Mouse (Mus musculus): ENCODE results near the gene Dmrt2. TPM values are rescaled to one million over a fixed set of nuclear protein-coding genes. Genes with fewer than 3 reads are reported as not detected.

Gene Dmrt2
- polyA plus RNA-seq, 1 experiment = 1.4 TPM

- Histone ChIP-seq H3K27me3 (ENCODE audit: control insufficient read depth, insufficient read depth, insufficient read length) (no peaks in the 10 kb centered on the region), H3K79me2 (ENCODE audit: control insufficient read depth, insufficient read depth) (no peaks in the 10 kb centered on the region), H3K4me3 (ENCODE audit: insufficient read depth, poor library complexity, severe bottlenecking) (no peak overlapping the region), H3K79me3 (ENCODE audit: low read depth) (no peaks in the 10 kb centered on the region), H3ac (ENCODE audit: control insufficient read depth, insufficient read length, low read depth) (peak overlapping the region; percentile 14), H3K36me3 (ENCODE audit: control insufficient read depth, insufficient read depth) (no peaks in the 10 kb centered on the region)
- no peak for TF ChIP-seq CEBPB (IDR thresholded peaks at IDR 0.05; ENCODE audit: low read depth)
- no peak for TF ChIP-seq USF1 (IDR thresholded peaks at IDR 0.05; ENCODE audit: low read depth)
- TF ChIP-seq CTCF (IDR thresholded peaks at IDR 0.05; ENCODE audit: control insufficient read depth, insufficient read depth, insufficient read length) = no peak
- no peak for TF ChIP-seq MYOD1 (IDR thresholded peaks at IDR 0.05; ENCODE audit: control insufficient read depth, insufficient read length, low read depth)
- TF ChIP-seq MAX (IDR thresholded peaks at IDR 0.05) = no peak
- no peak for TF ChIP-seq MYOG (IDR thresholded peaks at IDR 0.05; ENCODE audit: control insufficient read depth, extremely low read depth, insufficient read length)
- TF ChIP-seq FOSL1 (IDR thresholded peaks at IDR 0.05; ENCODE audit: insufficient read depth, low read length, poor library complexity, severe bottlenecking) = no peak
Observed at GRCm38 (mm10) chr19:25671681-25672080, 530 bp upstream of the Dmrt2 start.

- Histone ChIP-seq H3K36me3 (ENCODE audit: control insufficient read depth, insufficient read depth) (no peaks in the 10 kb centered on the region), H3K79me3 (ENCODE audit: low read depth) (no peaks in the 10 kb centered on the region), H3K79me2 (ENCODE audit: control insufficient read depth, insufficient read depth) (no peaks in the 10 kb centered on the region), H3K27me3 (ENCODE audit: control insufficient read depth, insufficient read depth, insufficient read length) (no peaks in the 10 kb centered on the region), H3K4me3 (ENCODE audit: insufficient read depth, poor library complexity, severe bottlenecking) (peak overlapping the region; percentile 23), H3ac (ENCODE audit: control insufficient read depth, insufficient read length, low read depth) (peak overlapping the region; percentile 39)
- TF ChIP-seq MAX (IDR thresholded peaks at IDR 0.05) (no peak), CEBPB (IDR thresholded peaks at IDR 0.05; ENCODE audit: low read depth) (no peak), FOSL1 (IDR thresholded peaks at IDR 0.05; ENCODE audit: insufficient read depth, low read length, poor library complexity, severe bottlenecking) (no peak), CTCF (IDR thresholded peaks at IDR 0.05; ENCODE audit: control insufficient read depth, insufficient read depth, insufficient read length) (peak; percentile 41)
Observed at GRCm38 (mm10) chr19:25673224-25674055, 1.2 kb downstream of the Dmrt2 start.

GRCm38 (mm10) chr19:25674056-25674420 is 1.8 kb downstream of the Dmrt2 start:
- H3ac ChIP-seq (ENCODE audit: control insufficient read depth, insufficient read length, low read depth) = no peak overlapping the region
- no peaks in the 10 kb centered on the region for H3K27me3 ChIP-seq (ENCODE audit: control insufficient read depth, insufficient read depth, insufficient read length)
- no peak for TF ChIP-seq MYOG (IDR thresholded peaks at IDR 0.05; ENCODE audit: control insufficient read depth, extremely low read depth, insufficient read length)
- TF ChIP-seq FOSL1 (IDR thresholded peaks at IDR 0.05; ENCODE audit: insufficient read depth, low read length, poor library complexity, severe bottlenecking) = no peak
- TF ChIP-seq CEBPB (IDR thresholded peaks at IDR 0.05; ENCODE audit: low read depth) = no peak
- TF ChIP-seq CTCF (IDR thresholded peaks at IDR 0.05; ENCODE audit: control insufficient read depth, insufficient read depth, insufficient read length) = no peak
- no peak for TF ChIP-seq MAX (IDR thresholded peaks at IDR 0.05)
- no peak for TF ChIP-seq USF1 (IDR thresholded peaks at IDR 0.05; ENCODE audit: low read depth)
- TF ChIP-seq MYOD1 (IDR thresholded peaks at IDR 0.05; ENCODE audit: control insufficient read depth, insufficient read length, low read depth) = no peak
- no peaks in the 10 kb centered on the region for H3K79me2 ChIP-seq (ENCODE audit: control insufficient read depth, insufficient read depth)
- no peaks in the 10 kb centered on the region for H3K79me3 ChIP-seq (ENCODE audit: low read depth)
- H3K36me3 ChIP-seq (ENCODE audit: control insufficient read depth, insufficient read depth) = no peaks in the 10 kb centered on the region
- no peak overlapping the region for H3K4me3 ChIP-seq (ENCODE audit: insufficient read depth, poor library complexity, severe bottlenecking)

- H3ac ChIP-seq (ENCODE audit: control insufficient read depth, insufficient read length, low read depth) = no peak overlapping the region
- H3K4me3 ChIP-seq (ENCODE audit: insufficient read depth, poor library complexity, severe bottlenecking) = no peak overlapping the region
- no peaks in the 10 kb centered on the region for H3K27me3 ChIP-seq (ENCODE audit: control insufficient read depth, insufficient read depth, insufficient read length)
- TF ChIP-seq MYOD1 (IDR thresholded peaks at IDR 0.05; ENCODE audit: control insufficient read depth, insufficient read length, low read depth) (no peak), CTCF (IDR thresholded peaks at IDR 0.05; ENCODE audit: control insufficient read depth, insufficient read depth, insufficient read length) (no peak), MYOG (IDR thresholded peaks at IDR 0.05; ENCODE audit: control insufficient read depth, extremely low read depth, insufficient read length) (no peak)
- H3K79me3 ChIP-seq (ENCODE audit: low read depth) = no peaks in the 10 kb centered on the region
- H3K79me2 ChIP-seq (ENCODE audit: control insufficient read depth, insufficient read depth) = no peaks in the 10 kb centered on the region
- no peaks in the 10 kb centered on the region for H3K36me3 ChIP-seq (ENCODE audit: control insufficient read depth, insufficient read depth)
Observed at GRCm38 (mm10) chr19:25674744-25675143, 2.5 kb downstream of the Dmrt2 start.

- Histone ChIP-seq H3ac (ENCODE audit: control insufficient read depth, insufficient read length, low read depth) (no peak overlapping the region), H3K27me3 (ENCODE audit: control insufficient read depth, insufficient read depth, insufficient read length) (no peaks in the 10 kb centered on the region), H3K79me2 (ENCODE audit: control insufficient read depth, insufficient read depth) (no peaks in the 10 kb centered on the region), H3K79me3 (ENCODE audit: low read depth) (no peaks in the 10 kb centered on the region), H3K36me3 (ENCODE audit: control insufficient read depth, insufficient read depth) (no peaks in the 10 kb centered on the region), H3K4me3 (ENCODE audit: insufficient read depth, poor library complexity, severe bottlenecking) (no peak overlapping the region)
- TF ChIP-seq CTCF (IDR thresholded peaks at IDR 0.05; ENCODE audit: control insufficient read depth, insufficient read depth, insufficient read length) = no peak
- no peak for TF ChIP-seq CEBPB (IDR thresholded peaks at IDR 0.05; ENCODE audit: low read depth)
- TF ChIP-seq MYOD1 (IDR thresholded peaks at IDR 0.05; ENCODE audit: control insufficient read depth, insufficient read length, low read depth) = no peak
- TF ChIP-seq MYOG (IDR thresholded peaks at IDR 0.05; ENCODE audit: control insufficient read depth, extremely low read depth, insufficient read length) = no peak
- TF ChIP-seq MAX (IDR thresholded peaks at IDR 0.05) = no peak
- TF ChIP-seq FOSL1 (IDR thresholded peaks at IDR 0.05; ENCODE audit: insufficient read depth, low read length, poor library complexity, severe bottlenecking) = no peak
- no peak for TF ChIP-seq USF1 (IDR thresholded peaks at IDR 0.05; ENCODE audit: low read depth)
Observed at GRCm38 (mm10) chr19:25675866-25676440, 3.7 kb downstream of the Dmrt2 start.
